Comparison of ENCODE assay signal across 8 mouse cellular contexts in genomic region chr3:37204556-37204955, GRCm38 (mm10). TPM values are rescaled to one million over a fixed set of nuclear protein-coding genes. Genes with fewer than 3 reads are reported as not detected.
DNase-seq lines count a peak whose midpoint lies in the region; ATAC-seq and TF ChIP-seq lines count a peak whose summit lies in the region.

No protein-coding gene starts in this region.

- DNase-seq in adrenal gland, adult (ENCODE audit: inconsistent age in 2 of 2, low spot score in 1 of 2), result peak; percentile 25 to 76
- DNase-seq in adrenal gland, adult 8-10 months, result no peak
- peak; percentile 10 for DNase-seq in 3134 (ENCODE audit: extremely low read depth, insufficient read length, low spot score)
- peak; percentile 1 for DNase-seq in gonadal fat pad, adult 2 months (ENCODE audit: low read depth)
- DNase-seq in liver, postnatal 0 days, result peak; percentile 41
- peak; percentile 61 for DNase-seq in retina, embryonic 14.5 days (ENCODE audit: low spot score)

- no peaks in the 10 kb centered on the region for H3K27me3 ChIP-seq in intestine, embryonic 15.5 days (replicated peaks)
- no peaks in the 10 kb centered on the region for H3K27me3 ChIP-seq in liver, postnatal 0 days (ENCODE audit: insufficient read depth, low read length)

- TF ChIP-seq CTCF in liver, postnatal 0 days (IDR thresholded peaks at IDR 0.05; ENCODE audit: low read depth), result peak; percentile 76

- TF ChIP-seq EP300 in liver, postnatal 0 days (IDR thresholded peaks at IDR 0.05; ENCODE audit: low read depth), result no peak

- H3K9me3 ChIP-seq in intestine, embryonic 15.5 days, result no peaks in the 10 kb centered on the region
- H3K9me3 ChIP-seq in liver, postnatal 0 days (ENCODE audit: low read length), result no peaks in the 10 kb centered on the region

- H3K4me1 ChIP-seq in brown adipose tissue, adult 24 weeks (ENCODE audit: control insufficient read depth, insufficient read depth, insufficient read length, low read length), result no peaks in the 10 kb centered on the region
- H3K4me1 ChIP-seq in intestine, embryonic 15.5 days (replicated peaks), result no peaks in the 10 kb centered on the region
- peaks cover 7% of the 10 kb centered on the region; the same call in 1 of the 2 replicates for H3K4me1 ChIP-seq in liver, postnatal 0 days (ENCODE audit: insufficient read depth)

- ATAC-seq in intestine, embryonic 15.5 days, result peak; percentile 72
- 0 out of 2 replicates have a peak, but pooled peaks have one; percentile 35 for ATAC-seq in liver, postnatal 0 days

- peak overlapping the region; percentile 66 for H3K4me3 ChIP-seq in brown adipose tissue, adult 24 weeks (ENCODE audit: insufficient read depth, low read depth, low read length)
- peak overlapping the region; percentile 59 for H3K4me3 ChIP-seq in intestine, embryonic 15.5 days (replicated peaks)
- peak overlapping the region; percentile 64 for H3K4me3 ChIP-seq in liver, postnatal 0 days (ENCODE audit: low read depth, low read length)

- peak overlapping the region; percentile 92 for H3K4me2 ChIP-seq in intestine, embryonic 15.5 days (replicated peaks)
- H3K4me2 ChIP-seq in liver, postnatal 0 days (ENCODE audit: low read depth, low read length), result peak overlapping the region; percentile 94

- WGBS in intestine, embryonic 15.5 days, result 22% methylated on average over 6 of the region's 6 CpGs
- 17% methylated on average over 6 of the region's 6 CpGs for WGBS in liver, postnatal 0 days (ENCODE audit: insufficient replicate concordance)

- H3K9ac ChIP-seq in intestine, embryonic 15.5 days, result peak overlapping the region; percentile 76; the same call in 1 of the 2 replicates
- H3K9ac ChIP-seq in liver, postnatal 0 days (replicated peaks), result peak overlapping the region; percentile 67; the same call in 1 of the 2 replicates

- no peaks in the 10 kb centered on the region for H3K36me3 ChIP-seq in intestine, embryonic 15.5 days
- H3K36me3 ChIP-seq in liver, postnatal 0 days (replicated peaks; ENCODE audit: insufficient read depth, low read length), result no peaks in the 10 kb centered on the region

- H3K27ac ChIP-seq in brown adipose tissue, adult 24 weeks (replicated peaks; ENCODE audit: low read depth, low read length), result no peak overlapping the region
- no peak overlapping the region for H3K27ac ChIP-seq in intestine, embryonic 15.5 days
- no peak overlapping the region for H3K27ac ChIP-seq in liver, postnatal 0 days (ENCODE audit: low read depth)

RNA-seq across cellular contexts. Expression of gene Il21, which starts 27.9 kb away (rescaled TPM):
- total RNA-seq in adrenal gland, adult 8-10 months (2022), result under 1 TPM in 1 of 4 experiments, not detected in 3; 0.22 TPM
- polyA plus RNA-seq in brown adipose tissue, adult 24 weeks (2012; ENCODE audit: insufficient read depth, insufficient read length, missing spikeins), result not detected in 2 replicates
- polyA plus RNA-seq in gonadal fat pad, adult 2 months (2012; rRNA removed), result not detected in 2 replicates
- not detected in 2 replicates for polyA plus RNA-seq in intestine, embryonic 15.5 days (2015; fragmentation: Nextera tagmentation; extraction: Ambion mirVana)
- not detected in 2 replicates for polyA plus RNA-seq in liver, postnatal 0 days (2015; fragmentation: Nextera tagmentation; extraction: Ambion mirVana)
